Mouse (Mus musculus) lung, adult 2 months (tissue): ENCODE data around the gene Polr1a.

Experiments
- CTCF ChIP-seq: fragments of 200-500 bp; IDR thresholded peaks from 2 replicates; pipeline ENCODE4 v1.5.1; 2011; ENCODE audit warnings: mild to moderate bottlenecking, low read length, control low read depth; ENCODE audit not compliant: insufficient read depth
- POLR2A ChIP-seq: fragments of 200-500 bp; IDR thresholded peaks from 2 replicates; pipeline ENCODE4 v1.6.1; 2011; ENCODE audit warnings: low read depth, mild to moderate bottlenecking, control low read depth, low read length, borderline replicate concordance; ENCODE audit errors: extremely low read depth

- TF ChIP-seq POLR2A (no peak), CTCF (no peak)
Measured at GRCm38 (mm10) chr6:72001220-72001777, 92.4 kb downstream of the Polr1a start.
